Mouse (Mus musculus) ES-Bruce4 (cell line): ENCODE measurements at regions not wholly inside any gene's neighbourhood (a gene's known extent, or its start where the extent isn't known, plus 50 kb on each side); places are given as distances from the start of the nearest gene placed in this dataset.

Experiments
- CTCF ChIP-seq: IDR thresholded peaks from one replicate; pipeline ENCODE4 v1.8.1; 2011; ENCODE audit warnings: low read depth, low read length
- EP300 ChIP-seq: IDR thresholded peaks from 2 replicates; pipeline ENCODE4 v1.6.1; 2011; ENCODE audit warnings: low read depth, low read length; ENCODE audit not compliant: insufficient read depth
- POLR2A ChIP-seq: IDR thresholded peaks from one replicate; pipeline ENCODE4 v1.8.1; 2011; ENCODE audit warnings: low read length; ENCODE audit not compliant: insufficient read depth

DNA sequence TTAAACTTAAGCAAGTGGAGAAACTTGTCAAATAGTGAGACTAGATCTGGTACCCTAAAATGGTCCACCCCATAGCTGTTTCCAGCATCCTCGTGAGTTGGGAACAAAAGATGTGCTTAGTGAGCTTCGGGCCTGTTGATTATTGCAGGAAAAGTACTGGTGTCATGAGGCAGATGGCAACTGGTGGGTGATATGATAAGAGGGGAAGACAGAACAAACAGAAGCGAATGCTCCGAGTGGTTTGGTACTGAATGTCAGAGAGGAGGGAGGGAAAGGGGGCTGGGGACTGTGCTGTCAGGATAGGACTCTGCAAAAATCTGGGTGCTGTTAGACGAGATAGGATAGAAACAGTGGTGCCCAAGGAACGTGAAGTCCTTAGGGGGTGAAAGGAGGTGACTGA, 483.4 kb downstream of the Adam3 start:
- TF ChIP-seq POLR2A (no peak), CTCF (no peak), EP300 (no peak)
